Mouse (Mus musculus) ZHBTc4 (cell line): ENCODE measurements around the gene Efna2.
A peak's percentile ranks its signal among the peaks of the same experiment; 100 is the strongest.

ENCODE experiments used
- DNase-seq: peaks from one replicate; pipeline ENCODE4 v3.0.0-alpha.2; 2011; ENCODE audit warnings: low read depth, low spot score

The Efna2 gene

DNA sequence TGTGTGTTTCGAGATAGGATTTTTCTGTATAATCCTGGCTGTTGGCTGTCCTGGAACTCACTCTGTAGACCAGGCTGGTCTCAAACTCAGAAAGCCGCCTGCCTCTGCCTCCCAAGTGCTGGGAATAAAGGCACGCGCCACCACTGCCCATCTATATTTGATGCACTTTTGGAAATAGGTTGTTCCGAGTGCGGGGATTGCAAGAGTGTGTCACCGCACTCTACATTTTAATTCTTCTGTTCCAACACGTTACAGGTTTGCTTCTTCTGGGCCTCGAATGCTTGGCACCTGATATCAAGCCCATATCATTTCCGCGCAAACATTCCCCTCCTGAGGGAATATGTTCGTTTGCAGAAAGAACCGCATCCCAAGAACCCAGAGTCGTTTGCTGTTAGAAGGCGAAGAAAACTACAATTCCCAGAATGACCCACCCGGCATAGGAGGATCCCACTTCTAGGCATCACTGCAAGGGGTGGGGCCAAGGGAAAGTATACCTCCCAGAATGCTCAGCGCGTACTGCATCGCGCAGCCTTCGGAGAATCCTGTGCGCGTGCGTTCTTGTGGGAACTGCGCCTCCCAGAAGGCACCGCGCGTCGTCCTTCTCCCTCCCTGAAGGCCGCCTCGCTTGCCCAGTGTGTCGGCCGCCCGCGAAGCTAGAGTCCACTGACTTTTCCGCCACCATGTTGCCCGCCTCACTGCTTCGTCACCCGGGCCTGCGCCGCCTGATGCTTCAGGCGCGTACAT lies 37.3 kb upstream of the Efna2 start:
- DNase-seq = peak; percentile 99

DNA sequence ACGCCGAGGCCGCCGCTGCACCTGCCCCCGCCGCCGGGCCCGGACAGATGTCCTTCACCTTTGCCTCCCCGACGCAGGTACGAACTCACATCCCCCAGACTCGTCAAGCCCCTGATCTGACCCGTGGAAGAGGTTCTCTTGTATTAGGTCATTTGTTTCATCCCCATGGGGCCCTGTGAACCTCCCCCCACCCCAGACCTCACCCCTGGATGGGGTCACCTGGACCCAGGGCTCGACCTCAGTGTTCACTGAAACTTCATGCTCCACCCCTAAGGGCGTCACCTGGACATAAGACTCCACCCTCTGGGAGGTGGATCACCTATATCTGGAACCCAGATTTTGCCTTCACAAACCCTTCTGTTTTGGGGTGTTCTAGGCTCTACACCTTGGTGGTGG lies 36.8 kb upstream of the Efna2 start:
- peak; percentile 50 for DNase-seq

DNA sequence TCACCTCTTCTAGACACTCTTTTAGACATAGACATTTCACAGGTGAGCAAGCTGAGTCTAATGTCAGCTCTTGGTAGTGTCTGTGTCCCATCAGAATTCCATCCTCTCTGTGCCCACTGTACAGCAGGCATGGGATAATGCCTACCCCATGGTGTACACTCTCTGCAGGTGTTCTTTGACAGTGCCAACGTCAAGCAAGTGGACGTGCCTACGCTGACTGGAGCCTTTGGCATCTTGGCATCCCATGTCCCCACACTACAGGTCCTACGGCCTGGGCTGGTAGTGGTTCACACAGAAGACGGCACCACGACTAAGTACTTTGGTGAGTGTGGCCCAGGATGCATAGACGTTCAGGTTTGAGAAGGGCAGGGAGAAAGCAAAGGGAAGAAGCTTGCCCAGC lies 35.6 kb upstream of the Efna2 start:
- DNase-seq = no peak

DNA sequence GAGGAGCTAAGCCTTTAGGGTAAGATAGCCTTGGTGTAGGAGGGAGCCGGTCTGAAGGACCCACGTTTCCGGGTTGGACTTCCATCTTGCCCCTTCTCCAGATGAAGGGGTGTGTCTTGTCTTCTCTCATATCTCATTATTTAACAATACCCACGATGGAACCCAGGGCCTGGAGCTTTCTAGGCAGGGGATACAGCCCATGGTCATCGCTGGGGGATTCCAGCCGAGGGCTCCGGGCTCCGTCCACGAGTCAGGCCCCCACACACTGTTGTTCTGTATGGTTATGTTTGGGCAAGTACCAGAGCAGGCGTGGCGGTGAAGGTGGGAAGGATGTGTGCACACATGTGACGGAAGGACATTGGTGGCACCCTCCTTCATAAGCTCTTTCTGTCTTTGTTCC lies 35.1 kb upstream of the Efna2 start:
- DNase-seq = no peak

DNA sequence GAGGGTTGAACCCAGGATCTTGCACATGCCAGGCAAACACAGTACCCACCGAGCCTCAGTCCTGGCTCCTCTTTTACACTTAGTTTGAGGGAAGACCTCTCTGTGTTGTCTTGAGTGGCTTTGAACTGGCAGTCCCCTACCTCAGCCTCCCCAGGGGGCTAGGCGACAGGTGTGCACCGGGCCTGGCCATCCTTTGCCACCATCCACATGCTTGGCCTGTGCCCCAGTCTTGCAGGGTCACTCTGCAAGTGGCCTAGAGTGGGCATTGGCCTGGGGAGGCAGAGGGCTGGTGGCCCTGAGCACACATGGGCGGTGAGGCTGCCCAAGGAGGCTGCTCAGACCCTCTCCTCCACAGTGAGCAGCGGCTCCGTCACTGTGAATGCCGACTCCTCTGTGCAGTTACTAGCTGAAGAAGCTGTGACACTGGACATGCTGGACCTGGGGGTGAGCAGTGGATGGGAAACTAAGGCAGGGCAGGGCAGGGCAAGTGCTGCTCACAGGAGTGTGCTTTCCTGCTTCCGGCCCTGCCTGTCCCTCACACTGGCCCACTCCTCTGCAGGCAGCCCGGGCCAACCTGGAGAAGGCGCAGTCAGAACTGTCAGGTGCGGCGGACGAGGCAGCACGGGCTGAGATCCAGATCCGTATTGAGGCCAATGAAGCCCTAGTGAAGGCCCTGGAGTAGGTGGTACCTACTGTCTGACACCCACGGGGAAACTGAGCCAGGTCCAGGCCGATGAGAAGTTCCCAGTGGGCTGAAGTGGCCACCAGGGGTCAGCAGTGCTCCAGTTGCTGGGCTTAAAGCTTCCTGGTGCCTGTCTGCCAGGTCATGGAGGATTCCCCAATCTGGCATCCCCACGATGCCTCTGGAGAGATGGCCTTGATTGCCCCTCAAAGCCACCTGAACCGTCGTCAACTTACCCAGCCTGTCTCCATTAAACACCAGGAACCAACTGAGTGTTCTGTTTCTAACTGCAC lies 34.1 kb upstream of the Efna2 start:
- peak; percentile 74 for DNase-seq

DNA sequence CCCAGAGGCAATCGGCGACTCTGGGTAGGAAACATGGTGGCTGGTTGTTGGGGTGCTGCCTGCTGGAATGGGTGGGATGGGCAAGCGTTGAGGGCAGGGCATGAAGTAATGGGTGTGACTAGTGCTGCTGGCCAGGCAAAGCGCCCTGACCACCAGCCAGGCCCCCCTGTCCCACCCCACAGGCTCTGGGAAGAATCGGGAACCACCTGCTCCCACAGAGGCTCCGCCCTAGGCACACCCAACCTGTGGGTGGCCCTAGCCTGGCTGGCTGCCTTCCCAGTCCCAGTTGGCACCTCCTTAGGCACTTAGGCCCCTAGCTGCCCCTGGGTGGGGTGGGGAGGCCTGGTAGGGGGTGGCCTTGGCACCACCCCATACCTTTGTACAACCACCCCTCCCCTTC lies 33.4 kb upstream of the Efna2 start:
- DNase-seq = no peak

DNA sequence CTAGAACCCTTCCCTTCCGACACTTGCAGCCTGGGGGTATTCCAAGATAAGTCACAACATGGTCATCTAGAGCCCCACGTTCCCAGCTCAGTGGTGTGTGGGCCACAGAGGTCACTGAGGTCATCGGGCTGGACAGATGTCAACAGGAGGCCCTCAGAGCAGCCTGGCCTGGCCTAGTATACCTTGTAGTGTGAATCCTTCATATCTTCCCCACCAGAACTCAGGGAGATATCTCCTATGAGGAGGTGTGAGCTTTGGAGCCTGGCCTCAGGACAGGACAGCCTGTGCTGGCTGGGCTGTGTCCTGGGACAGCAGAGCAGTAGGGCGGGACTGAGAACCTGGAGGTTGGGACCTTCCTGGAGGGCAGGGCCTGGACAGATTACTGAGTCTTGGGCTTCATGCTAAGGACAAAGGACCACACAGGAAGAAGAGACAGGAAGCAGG lies 32.7 kb upstream of the Efna2 start:
- DNase-seq = no peak

DNA sequence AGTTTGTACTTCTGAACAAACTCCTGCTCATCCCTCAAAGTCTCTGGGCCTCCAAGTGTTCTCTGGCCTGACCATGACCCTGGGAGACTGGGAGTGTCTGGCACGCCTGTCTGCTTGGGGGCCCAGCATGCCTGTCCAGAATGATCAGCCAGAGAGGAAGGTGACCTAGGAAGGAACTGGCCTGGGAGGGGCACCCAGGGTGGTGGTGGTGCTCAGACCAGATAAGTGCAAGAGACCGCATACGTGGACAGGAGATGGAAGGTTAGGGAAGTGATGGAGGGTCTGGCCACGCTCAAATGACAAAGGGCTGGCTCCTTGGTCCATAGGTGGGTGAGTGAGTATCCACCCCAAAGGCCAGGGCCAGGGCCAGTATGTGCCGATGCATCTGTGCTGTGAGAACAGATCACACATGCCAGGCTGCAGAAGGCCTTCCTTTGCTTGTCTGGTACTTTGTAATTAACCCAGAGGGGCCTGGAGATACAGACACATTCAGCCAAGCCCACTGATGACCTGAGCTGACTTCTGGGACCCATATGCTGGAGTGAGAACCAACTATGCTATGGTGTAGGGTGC lies 32.0 kb upstream of the Efna2 start:
- no peak for DNase-seq

DNA sequence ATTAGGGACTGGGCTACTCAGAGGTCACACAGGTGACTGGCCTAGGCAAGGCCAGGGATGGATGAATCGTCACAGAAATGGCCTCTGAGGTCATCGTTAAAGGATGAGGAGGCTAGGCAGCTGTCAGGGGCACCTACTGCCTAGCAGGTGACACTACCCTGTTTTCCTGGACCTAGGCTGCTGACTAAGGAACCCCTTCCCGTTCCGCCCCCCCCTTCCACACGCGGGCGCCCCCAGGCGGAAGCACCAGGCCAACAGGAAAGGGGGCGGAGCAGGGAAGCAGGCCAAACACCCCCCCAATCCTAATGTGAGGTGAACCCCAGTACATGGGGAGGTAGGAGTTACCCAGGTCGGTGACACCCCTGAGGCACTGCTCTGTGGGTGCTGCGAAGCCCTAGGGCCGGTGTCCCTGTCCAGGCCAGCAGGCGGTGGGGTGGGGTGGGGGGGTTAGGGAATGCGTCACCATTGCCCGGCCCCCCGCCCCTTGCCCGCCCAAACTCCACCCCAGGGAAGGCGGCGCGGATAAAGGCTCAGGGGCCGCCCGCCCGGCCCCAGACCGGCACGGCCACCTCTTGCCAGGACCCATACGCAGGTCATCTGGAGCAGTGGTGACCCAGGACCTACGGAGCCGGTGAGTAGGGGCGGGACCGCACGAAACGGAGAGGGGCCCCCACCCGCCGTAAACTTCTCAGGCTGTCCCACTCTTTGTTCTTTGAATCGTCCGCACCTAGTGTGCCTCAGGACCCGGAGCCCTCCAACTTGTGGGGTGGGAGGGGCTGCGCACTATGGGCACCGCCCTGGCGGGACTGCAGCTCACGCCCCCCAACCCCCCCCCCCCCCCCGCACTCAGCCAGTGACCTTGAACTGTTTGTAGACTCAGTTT lies 31.3 kb upstream of the Efna2 start, which contains the start of gene Midn:
Midn (plus strand) TSS at position 554 of the 883 bp plus-strand sequence.
- DNase-seq = peak; percentile 85

DNA sequence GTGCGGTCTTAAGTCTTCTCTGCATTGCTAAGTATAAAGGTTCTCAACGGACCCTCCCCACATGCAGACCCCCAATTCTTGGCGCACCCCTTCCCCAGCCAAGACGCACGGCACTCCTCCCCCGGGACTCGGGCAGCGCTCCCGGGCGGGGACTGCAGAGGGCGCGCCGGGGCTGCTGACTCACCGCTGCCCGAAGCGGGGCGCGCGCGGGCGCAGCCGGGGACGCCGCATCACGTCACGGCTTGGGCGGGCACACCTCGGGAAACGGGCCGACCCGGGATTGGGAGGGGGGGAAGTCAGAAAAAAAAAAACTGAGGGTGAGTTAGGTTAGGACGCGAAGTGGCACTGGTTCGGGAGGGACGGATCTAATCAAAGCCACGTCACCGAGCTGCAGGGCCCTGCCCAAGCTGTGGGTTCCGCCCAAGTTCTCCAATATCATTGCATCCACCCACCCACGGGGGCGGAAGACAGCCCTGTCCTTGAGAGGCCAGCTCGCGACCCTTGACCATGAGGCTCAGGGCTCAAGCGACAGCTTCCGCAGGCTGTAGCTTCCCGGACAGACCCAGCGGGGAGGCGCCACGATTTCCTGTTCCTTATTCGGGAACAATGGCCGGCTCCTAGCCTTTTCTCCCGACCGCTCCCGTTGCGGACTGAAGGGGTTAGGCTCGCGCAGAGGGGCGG lies 30.5 kb upstream of the Efna2 start:
- DNase-seq = peak; percentile 96

DNA sequence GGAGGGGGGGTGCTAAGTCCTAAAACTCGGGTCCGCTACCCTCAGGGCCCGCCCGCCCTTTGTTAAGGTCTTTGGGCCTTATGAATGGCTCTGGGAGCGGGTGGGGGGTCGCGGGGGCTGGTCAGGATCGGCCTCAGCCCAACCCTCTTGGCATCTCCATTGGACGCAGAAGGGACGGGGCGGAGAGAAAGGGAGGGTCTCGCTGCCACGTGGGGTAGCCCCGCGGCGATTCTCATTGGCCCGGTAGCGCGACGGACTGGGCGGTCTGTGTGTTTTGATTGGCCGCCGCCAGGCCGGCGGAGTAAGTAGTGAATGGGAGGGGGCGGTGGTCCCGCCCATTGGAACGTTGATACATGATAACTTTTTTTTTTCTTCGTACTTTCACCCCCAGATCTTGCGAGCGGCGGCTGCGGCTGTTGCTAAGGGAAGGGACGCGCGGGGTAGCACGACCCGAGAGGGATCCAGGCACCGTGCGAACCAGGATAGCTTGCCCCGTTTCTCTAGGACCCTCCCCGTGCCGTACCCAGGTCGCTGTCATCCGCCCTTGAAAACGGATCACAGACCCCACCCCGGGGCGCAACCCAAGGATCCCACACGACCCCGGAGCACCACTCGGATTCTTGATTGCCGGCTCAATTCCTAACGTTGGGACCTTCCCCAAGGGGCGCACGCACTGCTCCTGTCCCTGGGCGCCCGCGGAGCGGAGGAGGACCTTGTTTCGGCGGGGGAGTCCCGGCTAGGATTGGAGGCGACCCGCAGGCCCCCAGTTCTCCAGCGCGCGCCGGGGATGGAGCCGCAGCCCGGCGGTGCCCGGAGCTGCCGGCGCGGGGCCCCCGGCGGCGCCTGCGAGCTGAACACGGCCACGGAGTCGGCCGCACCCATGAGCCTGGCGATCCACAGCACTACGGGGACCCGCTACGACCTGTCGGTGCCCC lies 29.7 kb upstream of the Efna2 start:
- peak; percentile 99 for DNase-seq

DNA sequence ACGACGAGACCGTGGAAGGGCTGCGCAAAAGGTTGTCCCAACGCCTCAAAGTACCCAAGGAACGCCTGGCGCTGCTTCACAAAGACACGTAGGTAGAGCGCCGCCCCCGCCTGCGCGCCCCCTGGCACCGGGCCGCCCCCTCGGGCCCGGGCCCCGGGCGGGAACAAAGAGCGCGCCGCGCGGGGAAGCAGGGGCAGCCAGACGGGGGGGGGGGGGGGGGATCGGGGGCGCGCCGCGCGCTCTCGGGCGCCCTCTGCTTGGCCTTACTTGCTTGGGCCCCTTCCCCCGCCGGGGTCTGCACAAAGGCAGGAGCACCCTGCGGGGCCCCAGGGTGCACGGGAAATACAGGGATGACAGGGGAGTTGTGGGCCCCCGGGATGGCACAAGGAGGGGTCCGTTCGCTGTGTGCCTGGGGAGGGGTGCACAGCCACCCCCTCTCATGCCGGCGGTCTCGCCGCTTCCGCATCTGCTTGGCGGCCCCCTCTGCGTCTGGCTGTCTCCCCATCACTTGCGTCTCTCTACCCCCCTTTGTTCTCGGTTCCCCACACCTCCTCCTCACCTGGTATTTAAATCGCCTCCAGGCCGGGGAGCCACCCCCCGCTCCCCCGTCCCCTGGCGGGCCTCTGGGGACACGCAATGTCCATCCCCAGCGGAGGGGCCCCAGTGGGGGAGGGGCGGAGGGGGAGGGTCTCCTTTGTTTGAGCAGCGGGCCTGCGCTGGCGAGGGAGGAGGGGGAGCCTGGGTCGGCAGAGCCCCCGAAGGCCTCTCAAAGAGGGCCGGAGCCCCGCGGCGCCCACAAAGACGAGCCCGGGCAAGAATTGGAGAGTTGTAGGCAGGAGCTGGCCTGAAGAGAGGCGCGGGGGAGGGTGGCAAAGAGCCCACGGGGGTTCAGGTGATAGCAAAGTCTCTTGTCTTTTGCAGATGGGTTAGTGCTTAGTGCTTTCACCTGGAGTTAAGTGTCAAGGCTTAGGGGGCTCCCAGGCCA lies 28.8 kb upstream of the Efna2 start:
- peak; percentile 59 for DNase-seq

DNA sequence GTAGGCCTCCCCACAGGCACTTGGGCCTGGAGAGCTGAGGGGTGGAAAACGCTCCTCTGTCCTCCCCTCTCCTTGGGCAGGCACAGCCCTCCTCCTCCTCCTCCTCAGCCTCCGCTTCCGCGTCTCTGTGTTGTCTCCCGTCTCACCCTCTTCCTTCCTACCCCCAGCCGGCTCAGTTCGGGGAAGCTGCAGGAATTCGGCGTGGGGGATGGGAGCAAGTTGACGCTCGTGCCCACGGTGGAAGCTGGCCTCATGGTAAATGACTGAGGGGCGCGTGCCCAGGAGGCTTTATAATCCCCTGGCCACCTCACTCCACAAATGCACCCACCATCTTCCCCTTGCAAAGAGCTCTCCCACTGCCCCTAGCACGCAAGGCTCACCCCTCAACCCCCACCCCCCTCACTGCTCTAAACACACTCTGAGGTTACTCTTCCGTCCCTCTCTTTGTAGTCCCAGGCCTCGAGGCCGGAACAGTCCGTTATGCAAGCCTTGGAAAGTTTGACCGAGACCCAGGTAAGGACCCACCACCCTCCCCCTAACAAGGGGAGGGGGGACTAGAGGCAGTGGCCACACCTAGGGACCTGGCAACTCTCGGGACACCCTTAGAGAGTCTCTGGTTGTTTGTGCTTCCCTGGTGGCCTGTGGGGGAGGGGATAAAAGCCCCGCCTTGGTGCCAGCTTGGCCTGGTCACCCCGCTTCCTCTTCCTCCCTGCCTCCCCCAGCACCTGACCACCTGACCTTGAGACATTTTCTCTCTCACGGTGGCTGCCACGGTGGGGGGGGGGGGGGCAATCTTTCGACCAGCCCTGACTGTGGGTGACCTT lies 27.9 kb upstream of the Efna2 start:
- peak; percentile 69 for DNase-seq

DNA sequence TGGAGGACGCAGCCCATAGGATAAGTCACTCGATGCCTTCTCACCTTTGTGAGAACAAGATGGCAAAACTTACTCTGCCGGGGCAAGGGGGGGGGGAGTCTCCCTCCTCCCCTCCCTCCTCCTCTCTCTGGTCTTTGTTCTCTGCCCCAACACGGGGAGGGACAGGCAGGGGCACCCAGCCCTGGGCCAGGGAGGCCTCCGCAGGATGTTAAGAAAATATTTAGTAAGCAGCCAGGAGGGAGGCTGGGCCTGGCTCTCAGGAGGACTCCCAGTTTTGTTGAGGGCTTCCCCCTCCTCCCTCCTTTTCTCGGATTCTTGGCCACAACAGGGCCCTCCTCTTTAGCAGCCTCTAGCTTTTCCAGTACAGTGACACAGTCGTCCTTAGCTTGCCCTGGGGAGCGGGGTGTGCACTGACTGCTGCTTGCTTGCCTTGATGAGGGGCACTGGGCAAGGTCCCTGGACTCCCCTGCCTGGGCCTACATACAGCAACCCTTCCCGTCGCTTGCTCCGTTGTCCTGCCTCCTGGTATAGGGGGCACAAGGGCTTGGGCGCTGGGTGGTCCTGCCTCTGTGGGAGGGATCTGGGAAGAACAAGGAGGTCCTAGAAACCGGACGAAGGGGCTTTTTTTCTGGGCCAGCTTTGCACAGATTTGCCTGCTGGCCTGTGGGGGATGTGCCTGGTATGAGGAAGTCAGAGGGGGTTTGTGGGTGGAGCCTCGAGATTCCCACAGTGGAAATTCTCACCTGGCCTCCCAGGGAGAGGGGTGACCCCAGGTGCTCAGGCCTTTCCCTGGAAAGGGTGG lies 27.0 kb upstream of the Efna2 start:
- peak; percentile 52 for DNase-seq

DNA sequence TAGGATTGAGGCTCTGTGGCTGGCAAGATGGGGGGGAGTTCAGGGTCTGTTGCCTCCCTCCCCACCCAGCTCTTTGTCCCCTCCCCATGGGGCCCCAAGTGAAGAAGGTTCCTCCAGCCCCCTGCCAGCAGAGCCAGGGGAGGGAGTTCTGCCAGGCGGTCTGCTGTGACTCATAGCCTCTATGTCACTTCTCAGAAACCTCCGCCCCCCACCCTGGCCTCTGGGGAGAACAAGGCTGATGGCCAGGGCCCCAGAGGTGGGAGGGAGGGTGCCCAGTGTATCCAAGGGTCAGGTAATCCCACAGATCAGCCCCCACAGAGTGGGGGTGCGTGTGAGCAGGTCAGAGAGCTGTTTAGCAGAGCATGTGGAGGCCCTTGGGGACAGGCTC lies 26.4 kb upstream of the Efna2 start:
- DNase-seq = no peak

DNA sequence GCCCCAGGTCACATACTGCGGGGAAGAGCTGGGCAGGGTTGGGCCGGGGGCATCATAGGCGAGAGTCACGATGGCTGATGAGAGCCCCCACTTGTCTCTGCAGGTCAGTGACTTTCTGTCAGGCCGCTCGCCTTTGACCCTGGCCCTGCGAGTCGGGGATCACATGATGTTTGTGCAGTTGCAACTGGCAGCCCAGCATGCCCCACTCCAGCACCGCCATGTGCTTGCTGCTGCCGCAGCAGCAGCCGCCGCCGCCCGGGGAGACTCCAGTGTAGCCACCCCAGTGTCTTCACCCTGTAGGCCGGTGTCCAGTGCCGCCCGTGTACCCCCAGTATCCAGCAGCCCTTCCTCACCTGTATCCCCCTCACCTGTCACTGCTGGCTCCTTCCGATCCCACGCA lies 25.6 kb upstream of the Efna2 start:
- DNase-seq = no peak

DNA sequence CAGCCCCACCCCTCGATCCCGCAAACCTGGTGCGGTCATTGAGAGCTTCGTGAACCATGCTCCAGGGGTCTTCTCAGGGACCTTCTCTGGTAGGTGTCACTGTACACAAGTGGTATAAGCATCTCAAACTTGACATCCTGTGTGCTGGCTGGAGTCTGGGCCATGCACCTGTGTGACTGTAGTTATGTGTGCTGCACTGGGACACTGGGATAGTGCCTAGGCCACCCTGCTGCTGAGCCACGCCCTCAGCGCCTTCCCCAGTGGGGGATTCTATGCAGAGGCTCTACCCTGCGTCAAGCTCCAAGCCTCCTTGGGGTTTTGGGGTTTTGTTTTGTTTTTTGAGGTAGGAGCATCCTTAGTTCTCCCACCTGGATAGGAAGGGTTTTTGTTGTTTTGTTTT lies 24.9 kb upstream of the Efna2 start:
- DNase-seq = no peak
